Mouse (Mus musculus) cortical plate, adult 2 months (tissue): ENCODE measurements around the gene Mmp20.

Experiments
- CTCF ChIP-seq: fragments of 200-500 bp; IDR thresholded peaks from 2 replicates; pipeline ENCODE4 v1.5.1; 2011; ENCODE audit warnings: mild to moderate bottlenecking, control low read depth, low read length; ENCODE audit not compliant: insufficient read depth; ENCODE audit errors: extremely low read depth
- POLR2A ChIP-seq: fragments of 200-500 bp; IDR thresholded peaks from 2 replicates; pipeline ENCODE4 v1.6.1; 2011; ENCODE audit warnings: mild to moderate bottlenecking, low read length, control low read depth; ENCODE audit not compliant: insufficient read depth; ENCODE audit errors: extremely low read depth

- TF ChIP-seq CTCF: no peak
- no peak for TF ChIP-seq POLR2A
Observed at GRCm38 (mm10) chr9:7647901-7648300, 19.9 kb downstream of the Mmp20 start.
